Mouse (Mus musculus) CH12.LX (cell line): ENCODE results near the gene Ly6g6d. TPM values are rescaled to one million over a fixed set of nuclear protein-coding genes. Genes with fewer than 3 reads are reported as not detected.

Source experiments
- DNase-seq: peaks from one replicate; pipeline ENCODE4 v3.0.0-alpha.2; 2013; ENCODE audit errors: extremely low read depth
- H3K27ac ChIP-seq: 2 replicates; pipeline ENCODE4 v1.5.1; 2012; ENCODE audit warnings: low read depth, mild to moderate bottlenecking, control low read depth, moderate library complexity; ENCODE audit not compliant: insufficient read depth
- H3K27me3 ChIP-seq: replicated peaks from 2 replicates; pipeline ENCODE3; 2012; ENCODE audit warnings: inconsistent platforms
- H3K36me3 ChIP-seq, 2 experiments: replicated peaks in 1 of 2; 2 replicates each; pipeline versions ENCODE3 to v1.6.1; 2012; ENCODE audit warnings: inconsistent platforms in 1 of 2, low read length in 1 of 2, mild to moderate bottlenecking in 1 of 2, mixed read lengths in 1 of 2, moderate library complexity in 1 of 2; ENCODE audit not compliant: control insufficient read depth in 1 of 2, insufficient read depth in 1 of 2
- H3K4me1 ChIP-seq, 2 experiments: 2 replicates each; pipeline ENCODE4 v1.6.1; 2012; ENCODE audit warnings: inconsistent platforms in 1 of 2, moderate library complexity in 1 of 2; ENCODE audit not compliant: insufficient read depth in 2 of 2, control insufficient read depth in 1 of 2
- H3K4me2 ChIP-seq: 2 replicates; pipeline ENCODE4 v1.6.1; 2012; ENCODE audit warnings: low read depth, mild to moderate bottlenecking, control low read depth; ENCODE audit not compliant: poor library complexity, insufficient read depth, severe bottlenecking
- H3K4me3 ChIP-seq, 3 experiments: fragments of 150-350 bp in 1 of 3; sonication (generic) in 1 of 3; replicated peaks in 1 of 3; 2 replicates each; pipeline versions ENCODE3 to v1.5.1; 2011 to 2012; ENCODE audit warnings: low read depth in 2 of 3, low read length in 2 of 3, mild to moderate bottlenecking in 2 of 3, moderate library complexity in 2 of 3, control low read depth in 1 of 3, improper control_type of control experiment in 1 of 3, inconsistent platforms in 1 of 3, mixed read lengths in 1 of 3; ENCODE audit not compliant: poor library complexity in 1 of 3
- H3K79me2 ChIP-seq: replicated peaks from 2 replicates; pipeline ENCODE4 v1.6.1; 2012; ENCODE audit warnings: mild to moderate bottlenecking, moderate library complexity; ENCODE audit not compliant: control insufficient read depth, poor library complexity, insufficient read depth, severe bottlenecking; ENCODE audit errors: extremely low read depth
- H3K9ac ChIP-seq: 2 replicates; pipeline ENCODE4 v1.6.1; 2012; ENCODE audit warnings: low read depth, mild to moderate bottlenecking, control low read depth, moderate library complexity; ENCODE audit not compliant: insufficient read depth
- H3K9me3 ChIP-seq: replicated peaks from 2 replicates; pipeline ENCODE3; 2012; ENCODE audit warnings: low read length, inconsistent platforms, mixed read lengths
- BHLHE40 ChIP-seq: IDR thresholded peaks from 2 replicates; pipeline ENCODE4 v1.6.1; 2011; ENCODE audit warnings: mild to moderate bottlenecking, low read depth, low read length, improper control_type of control experiment
- CHD1 ChIP-seq: IDR thresholded peaks from 2 replicates; pipeline ENCODE4 v1.6.1; 2012; ENCODE audit warnings: low read depth, low read length, improper control_type of control experiment, inconsistent platforms
- ELF1 ChIP-seq: IDR thresholded peaks from 2 replicates; pipeline ENCODE4 v1.6.1; 2014; ENCODE audit warnings: low read depth, mild to moderate bottlenecking, inconsistent platforms, low read length, improper control_type of control experiment
- EP300 ChIP-seq: IDR thresholded peaks from 2 replicates; pipeline ENCODE4 v1.6.1; 2011; ENCODE audit warnings: low read length, improper control_type of control experiment
- GABPA ChIP-seq: IDR thresholded peaks from 2 replicates; pipeline ENCODE4 v1.6.1; 2012; ENCODE audit warnings: low read depth, low read length, improper control_type of control experiment, inconsistent platforms; ENCODE audit not compliant: insufficient replicate concordance
- HCFC1 ChIP-seq: IDR thresholded peaks from 2 replicates; pipeline ENCODE4 v1.6.1; 2012; ENCODE audit warnings: low read depth, mild to moderate bottlenecking, inconsistent platforms, low read length, improper control_type of control experiment
- IRF4 ChIP-seq: IDR thresholded peaks from 2 replicates; pipeline ENCODE4 v1.6.1; 2014; ENCODE audit warnings: low read depth, mild to moderate bottlenecking, inconsistent platforms, low read length, improper control_type of control experiment
- JUND ChIP-seq: conservative IDR thresholded peaks from 2 replicates; pipeline ENCODE4 v1.6.1; 2011; ENCODE audit warnings: low read depth, low read length, improper control_type of control experiment
- KAT2A ChIP-seq: IDR thresholded peaks from 2 replicates; pipeline ENCODE4 v1.6.1; 2012; ENCODE audit warnings: low read length, improper control_type of control experiment, inconsistent platforms; ENCODE audit not compliant: insufficient replicate concordance
- MAFK ChIP-seq: IDR thresholded peaks from 2 replicates; pipeline ENCODE4 v1.6.1; 2011; ENCODE audit warnings: low read length, improper control_type of control experiment; ENCODE audit not compliant: insufficient replicate concordance
- MAX ChIP-seq: IDR thresholded peaks from 2 replicates; pipeline ENCODE4 v1.6.1; 2011; ENCODE audit warnings: low read length, improper control_type of control experiment
- MEF2A ChIP-seq: IDR thresholded peaks from 2 replicates; pipeline ENCODE4 v1.6.1; 2014; ENCODE audit warnings: low read depth, mild to moderate bottlenecking, inconsistent platforms, low read length, improper control_type of control experiment, borderline replicate concordance
- NELFE ChIP-seq: IDR thresholded peaks from 2 replicates; pipeline ENCODE4 v1.6.1; 2011; ENCODE audit warnings: low read depth, low read length, improper control_type of control experiment
- NRF1 ChIP-seq: IDR thresholded peaks from 2 replicates; pipeline ENCODE4 v1.6.1; 2014; ENCODE audit warnings: low read depth, mild to moderate bottlenecking, inconsistent platforms, low read length, improper control_type of control experiment, moderate library complexity
- PAX5 ChIP-seq: IDR thresholded peaks from 2 replicates; pipeline ENCODE4 v1.6.1; 2012; ENCODE audit warnings: low read length, inconsistent platforms, mixed read lengths
- POLR2A ChIP-seq: IDR thresholded peaks from 2 replicates; pipeline ENCODE4 v1.6.1; 2011; ENCODE audit warnings: low read depth, mild to moderate bottlenecking, improper control_type of control experiment, low read length
- POLR2AphosphoS2 ChIP-seq: IDR thresholded peaks from 2 replicates; pipeline ENCODE4 v1.6.1; 2011; ENCODE audit warnings: low read depth, low read length, improper control_type of control experiment
- SIN3A ChIP-seq: IDR thresholded peaks from 2 replicates; pipeline ENCODE4 v1.6.1; 2012; ENCODE audit warnings: low read length, improper control_type of control experiment, inconsistent platforms
- TBP ChIP-seq: conservative IDR thresholded peaks from 2 replicates; pipeline ENCODE4 v1.6.1; 2011; ENCODE audit warnings: low read depth, low read length, improper control_type of control experiment
- UBTF ChIP-seq: IDR thresholded peaks from 2 replicates; pipeline ENCODE4 v1.6.1; 2012; ENCODE audit warnings: low read depth, mild to moderate bottlenecking, inconsistent platforms, low read length, improper control_type of control experiment, moderate library complexity
- USF1 ChIP-seq: IDR thresholded peaks from 2 replicates; pipeline ENCODE4 v1.6.1; 2014; ENCODE audit warnings: low read depth, mild to moderate bottlenecking, inconsistent platforms, low read length, improper control_type of control experiment
- USF2 ChIP-seq: conservative IDR thresholded peaks from 2 replicates; pipeline ENCODE4 v1.6.1; 2011; ENCODE audit warnings: low read depth, low read length, improper control_type of control experiment
- ZC3H11A ChIP-seq: IDR thresholded peaks from 2 replicates; pipeline ENCODE4 v1.6.1; 2012; ENCODE audit warnings: low read depth, mild to moderate bottlenecking, inconsistent platforms, low read length, improper control_type of control experiment
- ZKSCAN1 ChIP-seq: IDR thresholded peaks from 2 replicates; pipeline ENCODE4 v1.6.1; 2012; ENCODE audit warnings: low read depth, inconsistent platforms, low read length, improper control_type of control experiment, borderline replicate concordance
- ZMIZ1 ChIP-seq: IDR thresholded peaks from 2 replicates; pipeline ENCODE4 v1.6.1; 2012; ENCODE audit warnings: low read depth, mild to moderate bottlenecking, inconsistent platforms, low read length, improper control_type of control experiment
- dilution Hi-C: fragments of 300-500 bp; cut with MboI; formaldehyde crosslinking; loops from 2 replicates; pipeline ENCODE4 v1.14.3; 2020; ENCODE audit warnings: low sequenced_read_pairs; ENCODE audit not compliant: extremely low pct_unique_long_range_greater_than_20kb, extremely low pct_ligation_motif_present
- in situ Hi-C: fragments of 300-500 bp; cut with MboI; formaldehyde crosslinking; loops from 3 replicates; pipeline ENCODE4 v1.14.3; 2019; ENCODE audit warnings: low sequenced_read_pairs, low pct_ligation_motif_present, low pct_unique_long_range_greater_than_20kb, mixed read lengths
- polyA plus RNA-seq: library from polyadenylated mRNA; unstranded; fragments of >175 nt; gene quantifications from 2 replicates; pipeline ENCODE4 v1.2.1, GENCODE M21; 2012; ENCODE audit warnings: low read depth; ENCODE audit not compliant: insufficient read length
- total RNA-seq, 2 experiments: library from RNA; depleted of rRNA; stranded (reverse); fragments of 300-350 nt in 1 of 2; fragments of >200 nt in 1 of 2; gene quantifications; 2 replicates each; pipeline ENCODE4 v1.2.3; 2012 to 2014

Gene Ly6g6d
- total and polyA plus RNA-seq, 3 experiments, result 0.44 TPM; not detected in 2

GRCm38 (mm10) chr17:35077285-35077684, 580 bp downstream of the Ly6g6d start:
- no peaks in the 10 kb centered on the region for H3K27me3 ChIP-seq
- H3K9me3 ChIP-seq, result no peaks in the 10 kb centered on the region
- no peak overlapping the region for H3K27ac ChIP-seq
- H3K4me3 ChIP-seq, result no peak overlapping the region
- H3K36me3 ChIP-seq, result no peaks in the 10 kb centered on the region
- no peak overlapping the region for H3K4me2 ChIP-seq
- in situ Hi-C loops (no loop called here), dilution Hi-C loops (no loop called here)
- TF ChIP-seq PAX5, result no peak
- TF ChIP-seq BHLHE40, result no peak
- TF ChIP-seq HCFC1, result no peak
- no peak for TF ChIP-seq GABPA
- no peak for TF ChIP-seq ZKSCAN1
- TF ChIP-seq ZC3H11A, result no peak
- TF ChIP-seq USF2, result no peak
- TF ChIP-seq CHD1, result no peak
- no peak for TF ChIP-seq POLR2A
- TF ChIP-seq IRF4, result no peak
- no peak for TF ChIP-seq MEF2A
- no peak for TF ChIP-seq JUND
- TF ChIP-seq USF1, result no peak
- TF ChIP-seq KAT2A, result no peak
- TF ChIP-seq EP300, result no peak
- TF ChIP-seq NELFE, result no peak
- no peak for TF ChIP-seq ZMIZ1
- DNase-seq, result no peak
- H3K9ac ChIP-seq, result no peak overlapping the region
- H3K79me2 ChIP-seq, result no peaks in the 10 kb centered on the region
- H3K4me1 ChIP-seq, result peaks cover 14 to 22% of the 10 kb centered on the region in 2 experiments

- H3K27ac ChIP-seq, result no peak within 1 kb of the TSS
- H3K4me2 ChIP-seq, result no peak within 1 kb of the TSS
- no peaks in the 10 kb centered on the region for H3K79me2 ChIP-seq
- no peak within 1 kb of the TSS for H3K9ac ChIP-seq
- in situ Hi-C loops (no loop called here), dilution Hi-C loops (no loop called here)
- no peak for TF ChIP-seq ELF1
- no peak for TF ChIP-seq ZKSCAN1
- no peak for TF ChIP-seq GABPA
- no peak for TF ChIP-seq UBTF
- TF ChIP-seq ZMIZ1, result no peak
- no peak for TF ChIP-seq TBP
- TF ChIP-seq MAX, result no peak
- TF ChIP-seq MAFK, result no peak
- TF ChIP-seq NELFE, result no peak
- TF ChIP-seq SIN3A, result no peak
- no peak for TF ChIP-seq NRF1
- TF ChIP-seq POLR2AphosphoS2, result no peak
- no peak for TF ChIP-seq ZC3H11A
- no peaks in the 10 kb centered on the region for H3K9me3 ChIP-seq
- no peaks in the 10 kb centered on the region for H3K27me3 ChIP-seq
- H3K36me3 ChIP-seq, result no peaks in the 10 kb centered on the region
- no peak within 1 kb of the TSS for H3K4me3 ChIP-seq
- no peak for DNase-seq
- peaks cover 14 to 20% of the 10 kb centered on the region in 2 experiments for H3K4me1 ChIP-seq
These were observed 1.2 kb downstream of the Ly6g6d start, which contains the start of gene Ly6g6e for GRCm38 (mm10) chr17:35076507-35077176. Ly6g6e (plus strand) TSS chr17:35076902.
